Mouse (Mus musculus) bone marrow macrophage, adult 2 months (primary cell): Measurements from ENCODE around the gene Tub. TPM values are rescaled to one million over a fixed set of nuclear protein-coding genes. Genes with fewer than 3 reads are reported as not detected.
A peak's percentile ranks its signal among the peaks of the same experiment; 100 is the strongest.

Experiments used
- H3K27ac ChIP-seq: 2 replicates; pipeline ENCODE4 v1.5.1; 2012; ENCODE audit warnings: low read depth, low read length; ENCODE audit not compliant: insufficient read depth
- H3K4me1 ChIP-seq: 2 replicates; pipeline ENCODE4 v1.6.1; 2012; ENCODE audit warnings: low read length; ENCODE audit not compliant: control insufficient read depth, insufficient read depth
- H3K4me3 ChIP-seq: 2 replicates; pipeline ENCODE4 v1.5.1; 2012; ENCODE audit warnings: mild to moderate bottlenecking, low read length, moderate library complexity; ENCODE audit not compliant: insufficient read depth
- CTCF ChIP-seq: IDR thresholded peaks from 2 replicates; pipeline ENCODE4 v1.5.1; 2012; ENCODE audit warnings: low read depth, mild to moderate bottlenecking, low read length, moderate library complexity
- POLR2A ChIP-seq: IDR thresholded peaks from 2 replicates; pipeline ENCODE4 v1.6.1; 2012; ENCODE audit warnings: mild to moderate bottlenecking, low read depth, low read length, borderline replicate concordance
- polyA plus RNA-seq: library from polyadenylated mRNA; stranded (reverse); fragments of >200 nt; gene quantifications from 2 replicates; pipeline ENCODE4 v1.2.4, GENCODE M21; 2012; ENCODE audit not compliant: missing spikeins, insufficient read depth, insufficient read length

The Tub gene
- polyA plus RNA-seq: 0.17 TPM in 1 of 2 replicates, not detected in the other

- Histone ChIP-seq H3K4me1 (0 out of 2 replicates have a peak, but pooled peaks cover 2% of the 10 kb centered on the region), H3K4me3 (peak within 1 kb of the TSS; percentile 24; the same call in 1 of the 2 replicates), H3K27ac (no peak within 1 kb of the TSS)
- TF ChIP-seq POLR2A (no peak), CTCF (no peak)
These were observed at the start of gene Tub for GRCm38 (mm10) chr7:108950312-108950761. Tub (plus strand) TSS chr7:108950338.

GRCm38 (mm10) chr7:108903969-108904368, 46.2 kb upstream of the Tub start:
- Histone ChIP-seq H3K4me3 (no peak overlapping the region), H3K27ac (no peak overlapping the region), H3K4me1 (no peaks in the 10 kb centered on the region)
- no peak for TF ChIP-seq CTCF
- TF ChIP-seq POLR2A: no peak

- peaks cover 26% of the 10 kb centered on the region for H3K4me1 ChIP-seq
- H3K4me3 ChIP-seq: no peak overlapping the region
- no peak for TF ChIP-seq POLR2A
- peak overlapping the region; percentile 66 for H3K27ac ChIP-seq
These were observed 23.1 kb upstream of the Tub start for GRCm38 (mm10) chr7:108927043-108927442.

GRCm38 (mm10) chr7:108928280-108929188, 21.6 kb upstream of the Tub start:
- Histone ChIP-seq H3K27ac (no peak overlapping the region), H3K4me3 (peak overlapping the region; percentile 69), H3K4me1 (peaks cover 26% of the 10 kb centered on the region)
- TF ChIP-seq POLR2A: no peak
- no peak for TF ChIP-seq CTCF

GRCm38 (mm10) chr7:108929726-108930393, 20.3 kb upstream of the Tub start, which contains the start of gene Nlrp10:
Nlrp10 (minus strand) TSS chr7:108930178.
- TF ChIP-seq CTCF: no peak
- no peak for TF ChIP-seq POLR2A
- H3K4me3 ChIP-seq: peak within 1 kb of the TSS; percentile 69
- peaks cover 26% of the 10 kb centered on the region for H3K4me1 ChIP-seq
- peak within 1 kb of the TSS; percentile 63 for H3K27ac ChIP-seq

GRCm38 (mm10) chr7:108933794-108934731, 16.1 kb upstream of the Tub start, which contains the start of gene Eif3f:
Eif3f (plus strand) TSS chr7:108934417.
- peak within 1 kb of the TSS; percentile 86 for H3K4me3 ChIP-seq
- peaks cover 12% of the 10 kb centered on the region for H3K4me1 ChIP-seq
- H3K27ac ChIP-seq: peak within 1 kb of the TSS; percentile 49
- no peak for TF ChIP-seq POLR2A
- TF ChIP-seq CTCF: peak; percentile 50

- TF ChIP-seq POLR2A: no peak
- no peak for TF ChIP-seq CTCF
- peak overlapping the region; percentile 86 for H3K4me3 ChIP-seq
These were observed 15.3 kb upstream of the Tub start for GRCm38 (mm10) chr7:108934836-108935235.

GRCm38 (mm10) chr7:108935411-108935810, 14.7 kb upstream of the Tub start:
- Histone ChIP-seq H3K4me1 (peaks cover 9% of the 10 kb centered on the region), H3K4me3 (peak overlapping the region; percentile 86), H3K27ac (no peak overlapping the region)
- TF ChIP-seq CTCF (no peak), POLR2A (no peak)

More at GRCm38 (mm10) chr7:108934836-108935235, 15.3 kb upstream of the Tub start:
- Histone ChIP-seq H3K4me1 (peaks cover 11% of the 10 kb centered on the region), H3K27ac (peak overlapping the region; percentile 49)

GRCm38 (mm10) chr7:108936591-108936990, 13.5 kb upstream of the Tub start:
- Histone ChIP-seq H3K4me1 (peaks cover 5% of the 10 kb centered on the region), H3K4me3 (no peak overlapping the region), H3K27ac (no peak overlapping the region)
- TF ChIP-seq CTCF: no peak
- TF ChIP-seq POLR2A: no peak
